Mouse (Mus musculus): ENCODE results near the gene Nrp2. TPM values are rescaled to one million over a fixed set of nuclear protein-coding genes. Genes with fewer than 3 reads are reported as not detected.

The Nrp2 gene
- polyA plus RNA-seq, 1 experiment from 2014 or later = 6.2 TPM

- Histone ChIP-seq H3K4me3 (ENCODE audit: low read depth, low read length) (no peak overlapping the region), H3K27ac (ENCODE audit: low read depth, low read length) (no peak overlapping the region), H3K36me3 (ENCODE audit: control insufficient read depth, insufficient read depth, low read length) (no peaks in the 10 kb centered on the region), H3K4me2 (no peak overlapping the region), H3K27me3 (replicated peaks; ENCODE audit: control insufficient read depth, insufficient read depth, low read length) (no peaks in the 10 kb centered on the region), H3K9ac (ENCODE audit: low read depth, low read length) (no peak overlapping the region), H3K4me1 (replicated peaks; ENCODE audit: control insufficient read depth, insufficient read depth, low read length) (no peaks in the 10 kb centered on the region), H3K9me3 (ENCODE audit: control insufficient read depth, low read length) (no peaks in the 10 kb centered on the region)
- DNase-seq (ENCODE audit: low spot score) (no peak), ATAC-seq (replicated peaks; ENCODE audit: low FRiP score) (no peak)
- WGBS = 84% methylated on average over 7 of the region's 7 CpGs
Observed at GRCm38 (mm10) chr1:62817566-62817965, 114.5 kb downstream of the Nrp2 start.

DNA sequence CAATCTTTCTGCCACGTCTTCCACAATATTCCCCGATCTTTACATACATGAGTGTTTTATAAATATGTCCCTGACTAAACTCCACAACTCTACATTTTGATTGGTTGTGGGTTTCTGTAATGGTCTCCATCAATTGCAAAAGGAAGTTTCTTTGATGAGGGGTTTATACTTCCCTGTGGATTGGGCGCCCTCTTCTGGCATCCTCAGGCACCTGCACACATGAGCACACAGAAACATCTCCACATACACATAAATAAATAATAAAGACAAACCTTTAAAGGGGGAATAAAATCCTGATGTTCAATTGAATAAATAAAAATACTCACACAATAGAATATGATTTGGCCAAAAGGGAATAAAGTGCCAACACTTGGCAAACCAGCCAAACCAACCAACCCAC is 117.1 kb downstream of the Nrp2 start:
- 77% methylated on average over 3 of the region's 3 CpGs for WGBS
- H3K4me3 ChIP-seq (ENCODE audit: low read depth, low read length) = no peak overlapping the region
- H3K27me3 ChIP-seq (replicated peaks; ENCODE audit: control insufficient read depth, insufficient read depth, low read length) = no peaks in the 10 kb centered on the region
- no peak overlapping the region for H3K4me2 ChIP-seq
- H3K9me3 ChIP-seq (ENCODE audit: control insufficient read depth, low read length) = no peaks in the 10 kb centered on the region
- ATAC-seq (replicated peaks; ENCODE audit: low FRiP score) (no peak), DNase-seq (ENCODE audit: low spot score) (no peak)
- H3K9ac ChIP-seq (ENCODE audit: low read depth, low read length) = no peak overlapping the region
- no peaks in the 10 kb centered on the region for H3K4me1 ChIP-seq (replicated peaks; ENCODE audit: control insufficient read depth, insufficient read depth, low read length)
- H3K27ac ChIP-seq (ENCODE audit: low read depth, low read length) = no peak overlapping the region
- H3K36me3 ChIP-seq (ENCODE audit: control insufficient read depth, insufficient read depth, low read length) = no peaks in the 10 kb centered on the region

GRCm38 (mm10) chr1:62821509-62822398 is 118.7 kb downstream of the Nrp2 start:
- Histone ChIP-seq H3K27me3 (replicated peaks; ENCODE audit: control insufficient read depth, insufficient read depth, low read length) (no peaks in the 10 kb centered on the region), H3K4me3 (ENCODE audit: low read depth, low read length) (no peak overlapping the region), H3K9ac (ENCODE audit: low read depth, low read length) (no peak overlapping the region), H3K4me1 (replicated peaks; ENCODE audit: control insufficient read depth, insufficient read depth, low read length) (no peaks in the 10 kb centered on the region), H3K27ac (ENCODE audit: low read depth, low read length) (no peak overlapping the region), H3K4me2 (no peak overlapping the region), H3K36me3 (ENCODE audit: control insufficient read depth, insufficient read depth, low read length) (no peaks in the 10 kb centered on the region), H3K9me3 (ENCODE audit: control insufficient read depth, low read length) (no peaks in the 10 kb centered on the region)
- ATAC-seq (replicated peaks; ENCODE audit: low FRiP score) (no peak), DNase-seq (ENCODE audit: low spot score) (peak; percentile 39)
- 52% methylated on average over 10 of the region's 10 CpGs for WGBS

GRCm38 (mm10) chr1:62823549-62824195 is 120.6 kb downstream of the Nrp2 start:
- no peak overlapping the region for H3K4me2 ChIP-seq
- H3K4me1 ChIP-seq (replicated peaks; ENCODE audit: control insufficient read depth, insufficient read depth, low read length) = peaks cover 6% of the 10 kb centered on the region; the same call in 1 of the 2 replicates
- ATAC-seq (replicated peaks; ENCODE audit: low FRiP score) = no peak
- H3K27ac ChIP-seq (ENCODE audit: low read depth, low read length) = no peak overlapping the region
- H3K36me3 ChIP-seq (ENCODE audit: control insufficient read depth, insufficient read depth, low read length) = no peaks in the 10 kb centered on the region
- H3K9me3 ChIP-seq (ENCODE audit: control insufficient read depth, low read length) = no peaks in the 10 kb centered on the region
- no peak overlapping the region for H3K9ac ChIP-seq (ENCODE audit: low read depth, low read length)
- no peak overlapping the region for H3K4me3 ChIP-seq (ENCODE audit: low read depth, low read length)
- WGBS = 64% methylated on average over 6 of the region's 6 CpGs
- no peaks in the 10 kb centered on the region for H3K27me3 ChIP-seq (replicated peaks; ENCODE audit: control insufficient read depth, insufficient read depth, low read length)
- no peak for DNase-seq (ENCODE audit: low spot score)

DNA sequence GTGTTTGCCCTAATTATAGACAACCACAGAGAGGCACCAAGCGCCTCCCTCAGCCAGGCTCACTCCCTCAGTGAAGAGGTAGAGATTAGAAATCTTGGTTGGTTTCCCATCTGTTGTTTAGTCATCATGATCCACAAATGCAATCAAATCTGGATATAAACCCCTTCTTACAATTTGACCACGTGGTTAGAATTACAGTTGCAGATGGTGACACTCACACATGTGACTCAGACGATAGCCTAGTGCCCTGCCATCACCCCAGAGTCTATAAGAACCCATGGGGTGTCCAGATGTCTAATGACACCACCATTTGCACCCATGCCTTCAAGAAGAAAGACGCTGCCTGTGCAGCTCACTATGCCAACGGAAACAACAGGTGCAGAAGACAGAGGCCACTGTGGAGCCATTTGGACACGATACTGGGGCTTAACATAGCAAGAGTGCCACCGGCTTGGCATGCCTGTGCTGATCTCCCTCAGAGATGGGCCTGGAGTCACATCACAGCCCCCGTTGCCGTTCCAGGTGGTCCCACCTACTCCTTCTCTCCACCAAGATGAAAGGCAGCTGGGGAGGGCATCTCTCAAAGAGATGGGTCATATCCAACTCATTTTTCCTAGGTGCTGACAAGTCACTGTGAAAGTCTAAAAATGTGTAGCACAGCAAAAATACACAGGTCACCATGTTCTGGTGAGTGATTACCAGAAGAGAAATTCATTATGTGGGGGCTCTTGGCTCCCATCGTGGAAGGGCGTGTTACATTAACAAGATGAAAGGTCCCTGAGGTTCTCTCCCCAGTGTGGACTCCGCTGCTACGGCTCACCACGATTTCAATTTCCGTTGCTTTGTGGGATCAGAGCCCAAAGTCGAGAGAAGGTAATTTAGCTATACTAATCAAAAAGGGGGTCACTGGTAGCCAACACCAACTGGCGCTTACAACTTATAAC is 123.0 kb downstream of the Nrp2 start:
- 83% methylated on average over 17 of the region's 17 CpGs for whole genome bisulfite sequencing
- ATAC-seq (replicated peaks; ENCODE audit: low FRiP score) = no peak

DNA sequence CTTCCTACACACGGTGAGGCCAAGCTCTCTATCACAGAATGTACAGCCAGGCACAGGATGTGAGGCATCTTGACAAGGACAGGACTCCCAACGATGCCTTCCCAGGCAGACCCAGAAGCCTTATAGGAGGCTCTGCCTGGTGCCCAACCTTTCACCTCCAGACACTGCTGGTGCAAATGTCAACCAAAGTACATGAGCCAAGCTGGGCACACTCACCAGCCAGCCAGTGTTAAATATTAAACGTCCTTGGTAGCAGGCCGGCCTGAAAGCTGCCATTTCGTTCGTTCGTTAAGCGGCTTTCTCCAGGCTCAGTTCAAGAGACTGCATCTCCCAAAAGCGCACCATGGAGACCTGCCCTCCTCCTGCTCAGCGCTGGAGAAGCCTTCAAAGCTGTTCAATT is 124.2 kb downstream of the Nrp2 start:
- Histone ChIP-seq H3K9ac (ENCODE audit: low read depth, low read length) (no peak overlapping the region), H3K27me3 (replicated peaks; ENCODE audit: control insufficient read depth, insufficient read depth, low read length) (no peaks in the 10 kb centered on the region), H3K4me2 (no peak overlapping the region), H3K4me3 (ENCODE audit: low read depth, low read length) (no peak overlapping the region), H3K27ac (ENCODE audit: low read depth, low read length) (no peak overlapping the region), H3K9me3 (ENCODE audit: control insufficient read depth, low read length) (no peaks in the 10 kb centered on the region), H3K36me3 (ENCODE audit: control insufficient read depth, insufficient read depth, low read length) (no peaks in the 10 kb centered on the region), H3K4me1 (replicated peaks; ENCODE audit: control insufficient read depth, insufficient read depth, low read length) (peaks cover 9% of the 10 kb centered on the region; the same call in 1 of the 2 replicates)
- DNase-seq (ENCODE audit: low spot score) = no peak
- WGBS = 59% methylated on average over 10 of the region's 10 CpGs
- no peak for ATAC-seq (replicated peaks; ENCODE audit: low FRiP score)

More for the DNA sequence above, 123.0 kb downstream of the Nrp2 start:
- Histone ChIP-seq H3K4me2 (no peak overlapping the region), H3K9ac (ENCODE audit: low read depth, low read length) (no peak overlapping the region), H3K36me3 (ENCODE audit: control insufficient read depth, insufficient read depth, low read length) (no peaks in the 10 kb centered on the region), H3K9me3 (ENCODE audit: control insufficient read depth, low read length) (no peaks in the 10 kb centered on the region), H3K4me1 (replicated peaks; ENCODE audit: control insufficient read depth, insufficient read depth, low read length) (peaks cover 9% of the 10 kb centered on the region; the same call in 1 of the 2 replicates), H3K4me3 (ENCODE audit: low read depth, low read length) (no peak overlapping the region), H3K27me3 (replicated peaks; ENCODE audit: control insufficient read depth, insufficient read depth, low read length) (no peaks in the 10 kb centered on the region), H3K27ac (ENCODE audit: low read depth, low read length) (no peak overlapping the region)
- no peak for DNase-seq (ENCODE audit: low spot score)

DNA sequence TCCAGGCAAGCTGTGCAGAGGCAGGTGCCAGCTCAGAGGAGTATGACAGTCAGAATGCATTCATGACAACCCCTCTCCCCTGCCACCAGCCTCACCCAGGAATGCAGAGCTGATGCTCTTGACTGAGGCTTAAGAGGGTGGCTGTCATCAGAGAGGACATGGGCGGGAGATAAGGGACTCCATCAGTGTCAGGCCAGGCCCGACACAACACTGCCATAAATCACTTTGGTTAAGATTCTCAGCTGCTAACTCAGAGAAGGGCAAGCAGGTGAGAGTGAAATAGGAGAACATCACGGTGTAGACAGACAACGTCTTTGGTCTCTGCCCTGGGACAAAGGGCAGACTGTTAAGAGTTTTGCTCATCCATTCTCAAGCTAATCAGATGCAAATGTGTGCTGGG is 125.1 kb downstream of the Nrp2 start:
- H3K36me3 ChIP-seq (ENCODE audit: control insufficient read depth, insufficient read depth, low read length) = no peaks in the 10 kb centered on the region
- no peaks in the 10 kb centered on the region for H3K9me3 ChIP-seq (ENCODE audit: control insufficient read depth, low read length)
- no peak for ATAC-seq (replicated peaks; ENCODE audit: low FRiP score)
- no peaks in the 10 kb centered on the region for H3K27me3 ChIP-seq (replicated peaks; ENCODE audit: control insufficient read depth, insufficient read depth, low read length)
- no peak overlapping the region for H3K9ac ChIP-seq (ENCODE audit: low read depth, low read length)
- H3K27ac ChIP-seq (ENCODE audit: low read depth, low read length) = no peak overlapping the region
- H3K4me2 ChIP-seq = no peak overlapping the region
- peaks cover 9% of the 10 kb centered on the region; the same call in 1 of the 2 replicates for H3K4me1 ChIP-seq (replicated peaks; ENCODE audit: control insufficient read depth, insufficient read depth, low read length)
- H3K4me3 ChIP-seq (ENCODE audit: low read depth, low read length) = no peak overlapping the region
- DNase-seq (ENCODE audit: low spot score) = no peak
- 26% methylated on average over 4 of the region's 4 CpGs for WGBS

GRCm38 (mm10) chr1:62829690-62830417 is 126.8 kb downstream of the Nrp2 start:
- no peak for ATAC-seq (replicated peaks; ENCODE audit: low FRiP score)
- WGBS = 45% methylated on average over 4 of the region's 4 CpGs
- Histone ChIP-seq H3K9me3 (ENCODE audit: control insufficient read depth, low read length) (no peaks in the 10 kb centered on the region), H3K27ac (ENCODE audit: low read depth, low read length) (no peak overlapping the region), H3K9ac (ENCODE audit: low read depth, low read length) (no peak overlapping the region), H3K4me1 (replicated peaks; ENCODE audit: control insufficient read depth, insufficient read depth, low read length) (peaks cover 9% of the 10 kb centered on the region; the same call in 1 of the 2 replicates), H3K36me3 (ENCODE audit: control insufficient read depth, insufficient read depth, low read length) (no peaks in the 10 kb centered on the region), H3K27me3 (replicated peaks; ENCODE audit: control insufficient read depth, insufficient read depth, low read length) (no peaks in the 10 kb centered on the region), H3K4me2 (no peak overlapping the region), H3K4me3 (ENCODE audit: low read depth, low read length) (no peak overlapping the region)
- no peak for DNase-seq (ENCODE audit: low spot score)

Data from liver, embryonic 11.5 days (tissue).